Mouse (Mus musculus): ENCODE data around the gene Tmcc1. TPM values are rescaled to one million over a fixed set of nuclear protein-coding genes. Genes with fewer than 3 reads are reported as not detected.
"Not testable (repeated sequence)": the region's sequence is repeated elsewhere in the genome, so short reads cannot be mapped to it uniquely, and the experiment has no call there.

The Tmcc1 gene
- polyA plus RNA-seq, 1 experiment: 56.1 TPM

GRCm38 (mm10) chr6:116072746-116073261 lies 120.5 kb downstream of the Tmcc1 start:
- TF ChIP-seq POLR2A (IDR thresholded peaks at IDR 0.05; ENCODE audit: borderline replicate concordance, extremely low read depth, insufficient read depth, insufficient read length, poor library complexity, severe bottlenecking): no peak
- TF ChIP-seq CTCF (IDR thresholded peaks at IDR 0.05; ENCODE audit: borderline replicate concordance, extremely low read depth, insufficient read depth, insufficient read length): no peak
- peak; percentile 23 for DNase-seq (ENCODE audit: low read depth)

GRCm38 (mm10) chr6:116072221-116072745 lies 121.0 kb downstream of the Tmcc1 start:
- no peak for DNase-seq (ENCODE audit: low read depth)
- TF ChIP-seq CTCF (IDR thresholded peaks at IDR 0.05; ENCODE audit: borderline replicate concordance, extremely low read depth, insufficient read depth, insufficient read length) (no peak), POLR2A (IDR thresholded peaks at IDR 0.05; ENCODE audit: borderline replicate concordance, extremely low read depth, insufficient read depth, insufficient read length, poor library complexity, severe bottlenecking) (no peak)

DNA sequence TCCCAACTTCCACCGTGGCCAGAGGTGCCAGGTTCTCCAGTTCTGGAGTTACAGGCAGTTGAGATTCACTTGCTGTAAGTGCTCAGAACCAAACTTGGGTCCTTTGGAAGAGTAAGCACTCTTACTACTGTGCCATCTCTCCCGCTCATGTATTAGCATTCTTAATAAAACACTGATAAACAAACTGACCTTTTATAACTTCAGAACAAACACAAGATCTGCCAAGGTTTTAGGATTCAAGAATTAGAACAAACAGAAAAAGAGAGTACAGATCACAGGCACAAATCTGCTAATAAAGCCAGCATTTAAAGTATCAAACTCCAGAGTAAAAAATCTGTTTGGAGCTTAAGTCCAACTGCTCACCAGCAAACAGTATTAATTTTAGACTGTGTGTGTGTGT lies 121.5 kb downstream of the Tmcc1 start:
- DNase-seq (ENCODE audit: low read depth): no peak
- TF ChIP-seq POLR2A (IDR thresholded peaks at IDR 0.05; ENCODE audit: borderline replicate concordance, extremely low read depth, insufficient read depth, insufficient read length, poor library complexity, severe bottlenecking): no peak
- no peak for TF ChIP-seq CTCF (IDR thresholded peaks at IDR 0.05; ENCODE audit: borderline replicate concordance, extremely low read depth, insufficient read depth, insufficient read length)

- DNase-seq (ENCODE audit: low read depth): no peak
- TF ChIP-seq POLR2A (IDR thresholded peaks at IDR 0.05; ENCODE audit: borderline replicate concordance, extremely low read depth, insufficient read depth, insufficient read length, poor library complexity, severe bottlenecking): no peak
- TF ChIP-seq CTCF (IDR thresholded peaks at IDR 0.05; ENCODE audit: borderline replicate concordance, extremely low read depth, insufficient read depth, insufficient read length): no peak
These were observed 122.7 kb downstream of the Tmcc1 start for GRCm38 (mm10) chr6:116070558-116070957.

DNA sequence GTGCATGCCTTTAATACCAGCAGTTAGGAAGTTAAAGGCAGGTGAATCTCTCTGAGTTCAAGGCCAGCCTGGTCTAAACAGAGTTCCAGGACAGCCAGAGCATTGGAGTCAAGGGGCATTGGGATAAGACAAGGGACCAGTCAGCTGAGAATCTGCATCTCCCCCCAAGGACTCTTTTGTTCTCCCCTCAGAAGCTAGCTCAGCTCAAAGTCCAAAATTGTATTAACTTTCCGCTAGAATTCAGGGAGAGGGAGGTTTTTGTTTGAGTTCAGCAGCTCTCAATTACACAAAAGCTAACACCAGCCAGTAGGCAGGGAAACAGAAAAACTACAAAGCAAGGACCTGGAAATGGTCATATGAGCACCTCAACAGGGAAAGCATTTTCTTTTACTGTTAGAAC lies 129.8 kb downstream of the Tmcc1 start:
- DNase-seq (ENCODE audit: low read depth): no peak

GRCm38 (mm10) chr6:116059542-116059941 lies 133.7 kb downstream of the Tmcc1 start:
- DNase-seq (ENCODE audit: low read depth): not testable (repeated sequence)

More for the DNA sequence above, 129.8 kb downstream of the Tmcc1 start:
- TF ChIP-seq CTCF (IDR thresholded peaks at IDR 0.05; ENCODE audit: borderline replicate concordance, extremely low read depth, insufficient read depth, insufficient read length): no peak
- TF ChIP-seq POLR2A (IDR thresholded peaks at IDR 0.05; ENCODE audit: borderline replicate concordance, extremely low read depth, insufficient read depth, insufficient read length, poor library complexity, severe bottlenecking): no peak

DNA sequence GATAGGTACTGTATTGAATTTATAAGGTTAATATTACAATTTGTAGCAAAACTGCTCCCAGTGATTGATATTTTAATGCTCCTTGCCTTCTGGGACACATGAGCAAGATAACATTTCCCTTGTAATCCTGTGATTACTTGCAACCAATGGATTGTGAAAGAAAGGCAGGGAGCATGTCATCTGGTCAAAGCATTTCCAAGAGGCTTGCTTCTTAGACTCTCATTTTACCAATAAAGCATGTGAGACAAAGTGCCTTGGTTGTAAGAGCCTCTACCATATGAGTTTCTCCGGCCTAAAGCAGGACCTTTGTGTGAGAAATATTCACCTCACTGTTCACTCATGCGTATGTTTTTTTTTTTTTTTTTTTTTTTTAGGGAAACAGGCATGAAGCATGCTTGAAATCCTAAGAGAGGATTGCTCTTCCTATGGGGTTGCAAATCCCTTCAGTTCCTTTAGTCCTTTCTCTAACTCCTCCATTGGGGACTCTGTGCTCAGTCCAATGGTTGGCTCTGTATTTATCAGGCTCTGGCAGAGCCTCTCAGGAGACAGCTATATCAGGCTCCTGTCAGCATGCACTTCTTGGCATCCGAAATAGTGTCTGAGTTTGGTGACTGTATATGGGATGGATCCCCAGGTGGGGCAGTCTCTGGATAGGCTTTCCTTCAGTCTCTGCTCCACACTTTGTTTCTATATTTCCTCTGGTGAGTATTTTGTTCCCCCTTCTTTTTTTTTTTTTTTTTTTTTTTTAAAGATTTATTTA lies 134.6 kb downstream of the Tmcc1 start:
- TF ChIP-seq POLR2A (IDR thresholded peaks at IDR 0.05; ENCODE audit: borderline replicate concordance, extremely low read depth, insufficient read depth, insufficient read length, poor library complexity, severe bottlenecking): no peak
- no peak for TF ChIP-seq CTCF (IDR thresholded peaks at IDR 0.05; ENCODE audit: borderline replicate concordance, extremely low read depth, insufficient read depth, insufficient read length)
- DNase-seq (ENCODE audit: low read depth): no peak

DNA sequence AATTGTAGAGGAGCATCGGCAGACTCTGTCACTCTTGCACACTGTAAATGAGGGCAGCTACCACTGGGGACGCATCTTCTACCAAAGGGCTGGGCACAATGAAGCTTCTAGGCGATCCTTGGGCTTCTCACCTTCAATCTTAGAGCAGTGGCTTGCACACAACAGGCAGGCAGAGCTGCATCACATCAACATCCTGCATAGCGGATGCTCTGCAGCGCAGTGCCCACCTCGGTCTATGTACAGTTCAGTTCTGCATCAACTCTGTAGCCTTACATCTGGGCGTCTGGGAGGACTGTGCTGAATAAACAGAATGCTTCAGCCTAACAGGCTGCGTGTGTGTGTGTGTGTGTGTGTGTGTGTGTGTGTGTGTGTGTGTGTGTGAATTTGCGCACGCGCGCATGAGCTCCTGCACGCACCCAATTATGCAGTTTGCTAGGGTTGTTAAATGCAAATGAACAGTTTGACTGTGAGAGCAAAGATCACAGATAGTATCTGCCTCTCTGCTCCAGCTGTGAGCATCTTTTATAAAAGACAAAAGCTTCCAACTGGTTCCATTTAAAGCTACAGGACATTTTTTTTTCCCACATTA lies 136.5 kb downstream of the Tmcc1 start:
- DNase-seq (ENCODE audit: low read depth): peak; percentile 90
- TF ChIP-seq POLR2A (IDR thresholded peaks at IDR 0.05; ENCODE audit: borderline replicate concordance, extremely low read depth, insufficient read depth, insufficient read length, poor library complexity, severe bottlenecking) (no peak), CTCF (IDR thresholded peaks at IDR 0.05; ENCODE audit: borderline replicate concordance, extremely low read depth, insufficient read depth, insufficient read length) (0 out of 2 replicates have a peak, but pooled peaks have one; percentile 1)

- no peak for DNase-seq (ENCODE audit: low read depth)
- TF ChIP-seq POLR2A (IDR thresholded peaks at IDR 0.05; ENCODE audit: borderline replicate concordance, extremely low read depth, insufficient read depth, insufficient read length, poor library complexity, severe bottlenecking): no peak
- TF ChIP-seq CTCF (IDR thresholded peaks at IDR 0.05; ENCODE audit: borderline replicate concordance, extremely low read depth, insufficient read depth, insufficient read length): no peak
These were observed 137.5 kb downstream of the Tmcc1 start for GRCm38 (mm10) chr6:116055766-116056165.

DNA sequence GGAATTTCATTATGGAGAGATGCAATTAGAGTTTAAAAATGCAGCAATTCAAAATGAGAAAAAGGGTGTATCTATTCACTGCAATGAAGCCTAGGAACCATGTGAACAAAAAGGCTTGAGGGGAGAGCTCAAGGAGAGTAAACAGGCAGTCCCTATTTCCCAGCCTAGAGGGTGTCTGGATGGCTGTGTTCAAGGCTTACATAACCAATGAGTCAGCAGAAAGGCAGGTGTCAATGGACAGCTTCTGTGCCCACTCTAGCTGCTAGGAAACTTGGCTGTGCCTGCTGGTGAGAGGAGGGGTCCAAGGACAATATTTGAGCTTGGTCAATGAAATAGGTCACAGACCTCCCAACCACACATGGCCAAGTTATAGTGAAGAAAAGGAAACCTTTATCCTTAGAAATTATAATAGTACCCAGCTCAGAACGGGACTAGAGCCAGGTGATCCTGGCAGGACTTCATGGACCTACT lies 138.2 kb downstream of the Tmcc1 start:
- peak; percentile 82 for DNase-seq (ENCODE audit: low read depth)

GRCm38 (mm10) chr6:116047896-116048295 lies 145.4 kb downstream of the Tmcc1 start:
- no peak for TF ChIP-seq CTCF (IDR thresholded peaks at IDR 0.05; ENCODE audit: borderline replicate concordance, extremely low read depth, insufficient read depth, insufficient read length)
- TF ChIP-seq POLR2A (IDR thresholded peaks at IDR 0.05; ENCODE audit: borderline replicate concordance, extremely low read depth, insufficient read depth, insufficient read length, poor library complexity, severe bottlenecking): no peak
- no peak for DNase-seq (ENCODE audit: low read depth)

More for the DNA sequence above, 138.2 kb downstream of the Tmcc1 start:
- TF ChIP-seq POLR2A (IDR thresholded peaks at IDR 0.05; ENCODE audit: borderline replicate concordance, extremely low read depth, insufficient read depth, insufficient read length, poor library complexity, severe bottlenecking) (no peak), CTCF (IDR thresholded peaks at IDR 0.05; ENCODE audit: borderline replicate concordance, extremely low read depth, insufficient read depth, insufficient read length) (no peak)
